Mouse (Mus musculus) limb, embryonic 10.5 days (tissue): ENCODE measurements around the gene Slc38a2. TPM values are rescaled to one million over a fixed set of nuclear protein-coding genes. Genes with fewer than 3 reads are reported as not detected.

ENCODE experiments used
- DNase-seq: peaks from one replicate; pipeline ENCODE4 v3.0.0-alpha.2; 2017; ENCODE audit warnings: low spot score
- H3K27ac ChIP-seq: fragments of 300-500 bp; sonication (generic); 2 replicates; pipeline ENCODE4 v1.5.1; 2016; ENCODE audit warnings: mild to moderate bottlenecking
- H3K27me3 ChIP-seq: fragments of 300-500 bp; sonication (generic); 2 replicates; pipeline ENCODE4 v1.6.1; 2016; ENCODE audit warnings: low read depth, mild to moderate bottlenecking; ENCODE audit not compliant: poor library complexity, severe bottlenecking
- H3K36me3 ChIP-seq: fragments of 300-500 bp; sonication (generic); 2 replicates; pipeline ENCODE4 v1.6.1; 2016; ENCODE audit warnings: mild to moderate bottlenecking, moderate library complexity
- H3K4me1 ChIP-seq: fragments of 300-500 bp; sonication (generic); 2 replicates; pipeline ENCODE4 v1.6.1; 2016
- H3K4me3 ChIP-seq: fragments of 300-500 bp; sonication (generic); 2 replicates; pipeline ENCODE4 v1.5.1; 2016; ENCODE audit warnings: mild to moderate bottlenecking, moderate library complexity
- H3K9me3 ChIP-seq: fragments of 300-500 bp; sonication (generic); replicated peaks from 2 replicates; pipeline ENCODE4 v1.6.1; 2016; ENCODE audit warnings: mild to moderate bottlenecking
- WGBS: fragments of 180-500 bp; shearing (Covaris S2); methylation state at CpG from one replicate; pipeline ENCODE4 v1.1.7; 2016; 5-methylcytosine and 5-hydroxymethylcytosine counted together
- polyA plus RNA-seq: library from polyadenylated mRNA; unstranded; fragments of >200 nt; fragmentation: Nextera tagmentation; extraction: Ambion mirVana; gene quantifications from 2 replicates; pipeline ENCODE4 v1.2.1, GENCODE M21; 2016

The Slc38a2 gene
- polyA plus RNA-seq, result 173 and 198 TPM in 2 replicates

DNA sequence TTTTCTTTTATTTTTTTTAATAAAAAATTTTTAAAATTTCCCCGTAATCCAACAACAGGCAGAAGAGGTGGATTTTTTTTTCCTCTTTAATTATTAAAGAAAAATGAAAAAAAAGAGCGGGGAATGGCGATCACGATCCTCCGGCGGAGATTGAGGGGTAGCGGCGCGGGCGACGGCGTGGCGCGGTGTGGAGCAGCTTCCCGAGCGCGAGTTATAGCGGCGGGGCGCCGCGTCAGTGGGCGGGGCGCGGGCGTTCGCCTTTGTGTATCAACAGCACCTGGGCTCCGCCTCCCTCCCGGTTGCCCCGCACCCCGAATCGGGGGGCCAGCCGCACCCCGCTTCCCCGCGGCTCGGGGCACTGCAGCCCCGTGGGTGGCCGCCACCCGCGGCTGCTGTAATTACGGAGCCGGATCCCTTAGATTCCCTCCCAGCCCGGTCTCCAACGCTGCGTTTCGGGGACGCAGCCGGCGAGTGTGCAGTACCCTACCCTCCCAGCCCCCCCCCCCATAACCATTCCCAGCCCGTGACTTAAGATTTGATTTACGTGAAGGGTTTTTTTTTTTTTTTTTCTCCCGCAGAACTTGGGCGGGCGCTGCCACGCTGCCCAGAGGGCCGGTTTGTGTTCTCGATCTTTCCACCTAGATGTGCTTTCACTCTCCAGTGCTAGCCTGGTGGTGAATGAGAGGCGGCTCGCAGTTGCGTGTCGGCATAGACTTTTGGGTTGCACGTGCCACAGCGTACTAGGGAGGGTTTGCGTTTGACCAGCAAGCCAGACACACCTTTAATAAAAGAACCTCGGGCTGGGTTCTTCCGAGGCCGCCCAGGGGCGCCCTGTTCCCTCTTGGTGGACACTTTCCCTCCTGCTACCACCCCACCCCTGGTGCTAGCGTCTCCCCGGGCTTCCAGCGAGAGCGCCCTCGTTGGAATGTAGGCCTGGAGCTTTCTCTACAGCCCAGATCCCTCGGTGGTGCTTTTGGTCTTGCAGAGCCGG, at the start of gene Slc38a2:
Gene Slc38a2, minus strand, starts transcription at position 210 of the 991 bp plus-strand sequence.
- Histone ChIP-seq H3K27ac (peak within 1 kb of the TSS; percentile 99), H3K36me3 (peaks cover 39% of the 10 kb centered on the region), H3K4me3 (peak within 1 kb of the TSS; percentile 74), H3K9me3 (no peaks in the 10 kb centered on the region), H3K4me1 (peaks cover 29% of the 10 kb centered on the region), H3K27me3 (0 out of 2 replicates have a peak, but pooled peaks cover 3% of the 10 kb centered on the region)
- under 1% methylated on average over 76 of the region's 76 CpGs for WGBS
- DNase-seq, result peak; percentile 94

DNA sequence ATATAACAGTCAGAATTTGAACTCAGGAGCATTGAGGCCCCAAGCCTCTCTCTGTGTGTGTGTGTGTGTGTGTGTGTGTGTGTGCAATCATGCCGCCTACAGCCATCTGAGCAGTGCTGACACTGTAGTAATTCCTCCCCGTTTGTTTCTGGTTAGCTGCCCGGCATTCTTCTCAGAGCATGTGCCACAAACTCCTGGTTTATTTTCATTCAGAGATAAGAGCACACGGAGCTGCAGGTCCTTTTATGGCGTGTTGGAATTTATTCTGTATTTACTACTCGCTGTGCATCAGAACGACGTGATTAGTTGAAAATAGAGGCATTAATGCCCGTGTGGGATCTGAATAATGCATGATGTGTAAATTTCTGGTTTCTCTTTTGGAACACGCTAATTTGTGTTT, 49.6 kb upstream of the Slc38a2 start:
- 89% methylated on average over 10 of the region's 10 CpGs for WGBS
- no peaks in the 10 kb centered on the region for H3K27me3 ChIP-seq
- H3K27ac ChIP-seq, result no peak overlapping the region
- no peak overlapping the region for H3K4me3 ChIP-seq
- H3K36me3 ChIP-seq, result no peaks in the 10 kb centered on the region
- no peak for DNase-seq
- H3K9me3 ChIP-seq, result no peaks in the 10 kb centered on the region
- H3K4me1 ChIP-seq, result peaks cover 4% of the 10 kb centered on the region; the same call in 1 of the 2 replicates

DNA sequence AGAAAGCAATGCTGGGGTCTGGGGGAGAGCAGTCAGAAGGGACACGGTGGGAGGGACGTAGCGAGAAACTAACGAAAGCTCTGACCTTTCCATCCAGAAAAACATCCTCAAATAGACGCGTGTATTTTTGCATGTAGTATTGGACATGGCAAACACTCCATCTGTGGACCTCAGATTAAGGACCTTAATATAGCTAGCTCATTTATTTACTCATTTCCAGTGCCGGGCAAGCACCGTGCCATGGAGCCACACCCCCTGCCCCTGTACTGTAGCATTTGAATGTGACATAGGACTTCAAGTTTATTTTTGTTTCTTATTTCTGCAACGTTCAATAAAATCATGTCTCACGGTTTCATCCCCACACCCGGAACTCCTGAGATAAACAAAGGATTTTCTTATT, 48.0 kb upstream of the Slc38a2 start:
- H3K4me3 ChIP-seq, result no peak overlapping the region
- no peaks in the 10 kb centered on the region for H3K27me3 ChIP-seq
- no peaks in the 10 kb centered on the region for H3K9me3 ChIP-seq
- no peak for DNase-seq
- WGBS, result 92% methylated on average over 11 of the region's 11 CpGs
- peaks cover 15% of the 10 kb centered on the region; the same call in 1 of the 2 replicates for H3K4me1 ChIP-seq
- H3K27ac ChIP-seq, result no peak overlapping the region
- H3K36me3 ChIP-seq, result no peaks in the 10 kb centered on the region

DNA sequence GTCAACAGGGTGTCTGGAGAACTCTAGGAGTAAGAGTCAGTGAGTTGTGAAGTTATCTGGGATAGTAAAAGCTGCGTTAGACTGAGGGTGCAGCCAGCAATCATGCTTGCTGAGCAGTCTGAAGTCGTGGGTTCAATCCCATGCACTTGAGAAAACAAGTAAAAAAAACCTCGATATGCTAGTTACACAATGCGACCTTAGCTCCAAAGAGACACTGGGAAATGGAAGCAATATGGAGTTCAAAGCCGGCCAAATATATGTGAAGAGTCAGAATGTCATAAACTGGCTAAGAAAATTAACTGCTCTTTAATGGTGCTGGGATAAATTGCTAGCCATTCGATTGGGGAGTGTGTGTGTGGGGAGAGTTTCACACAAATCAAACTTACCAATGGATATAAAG, 47.5 kb upstream of the Slc38a2 start:
- no peaks in the 10 kb centered on the region for H3K9me3 ChIP-seq
- H3K27ac ChIP-seq, result no peak overlapping the region
- H3K27me3 ChIP-seq, result no peaks in the 10 kb centered on the region
- H3K36me3 ChIP-seq, result no peaks in the 10 kb centered on the region
- 90% methylated on average over 6 of the region's 6 CpGs for WGBS
- no peak for DNase-seq
- H3K4me1 ChIP-seq, result peaks cover 15% of the 10 kb centered on the region; the same call in 1 of the 2 replicates
- H3K4me3 ChIP-seq, result no peak overlapping the region

DNA sequence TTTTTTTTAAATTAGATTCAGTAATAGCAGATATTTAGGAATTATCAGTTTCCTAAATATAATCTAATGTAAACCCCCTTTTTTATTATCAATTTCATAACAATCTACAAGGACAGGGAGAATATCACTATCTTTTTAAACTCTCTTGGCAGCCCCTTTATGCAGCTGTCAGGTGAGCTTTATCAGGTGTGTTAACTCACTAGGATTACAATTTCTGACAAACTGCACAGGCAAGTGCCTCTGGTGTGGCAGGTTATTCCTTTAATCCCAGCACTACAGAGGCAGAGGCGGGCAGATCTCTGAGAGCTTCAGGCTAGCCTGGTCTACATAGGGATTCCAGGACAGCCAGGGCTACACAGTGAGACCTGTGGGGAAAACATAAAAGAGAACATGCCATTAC, 45.8 kb upstream of the Slc38a2 start:
- H3K4me1 ChIP-seq, result peaks cover 15% of the 10 kb centered on the region; the same call in 1 of the 2 replicates
- 94% methylated on average over 1 of the region's 1 CpGs for WGBS
- no peak overlapping the region for H3K27ac ChIP-seq
- no peaks in the 10 kb centered on the region for H3K36me3 ChIP-seq
- H3K27me3 ChIP-seq, result no peaks in the 10 kb centered on the region
- DNase-seq, result no peak
- no peaks in the 10 kb centered on the region for H3K9me3 ChIP-seq
- H3K4me3 ChIP-seq, result no peak overlapping the region

DNA sequence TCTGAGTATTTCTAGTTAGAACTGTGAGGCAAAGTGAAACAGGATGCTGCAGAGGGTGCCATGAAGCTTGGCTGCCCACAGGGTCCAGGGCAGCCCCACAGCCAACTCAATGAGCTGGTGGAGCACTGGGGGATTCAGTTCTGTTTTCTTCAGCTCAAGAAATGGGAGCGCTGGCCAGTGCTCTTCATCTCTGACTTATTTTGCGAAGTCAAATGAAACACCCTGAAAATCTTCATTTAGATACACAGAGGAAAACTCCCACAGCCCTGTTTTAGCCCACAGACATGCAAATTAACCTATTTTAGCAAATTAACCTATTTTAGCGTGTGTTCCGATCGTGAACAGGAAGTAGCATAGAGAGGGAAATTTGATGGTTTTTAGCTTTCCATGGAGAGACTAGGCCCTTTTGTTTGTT, 45.4 kb upstream of the Slc38a2 start:
- WGBS, result 95% methylated on average over 5 of the region's 5 CpGs
- no peaks in the 10 kb centered on the region for H3K36me3 ChIP-seq
- H3K4me3 ChIP-seq, result no peak overlapping the region
- no peaks in the 10 kb centered on the region for H3K9me3 ChIP-seq
- H3K4me1 ChIP-seq, result peaks cover 15% of the 10 kb centered on the region; the same call in 1 of the 2 replicates
- no peak overlapping the region for H3K27ac ChIP-seq
- DNase-seq, result no peak
- no peaks in the 10 kb centered on the region for H3K27me3 ChIP-seq

DNA sequence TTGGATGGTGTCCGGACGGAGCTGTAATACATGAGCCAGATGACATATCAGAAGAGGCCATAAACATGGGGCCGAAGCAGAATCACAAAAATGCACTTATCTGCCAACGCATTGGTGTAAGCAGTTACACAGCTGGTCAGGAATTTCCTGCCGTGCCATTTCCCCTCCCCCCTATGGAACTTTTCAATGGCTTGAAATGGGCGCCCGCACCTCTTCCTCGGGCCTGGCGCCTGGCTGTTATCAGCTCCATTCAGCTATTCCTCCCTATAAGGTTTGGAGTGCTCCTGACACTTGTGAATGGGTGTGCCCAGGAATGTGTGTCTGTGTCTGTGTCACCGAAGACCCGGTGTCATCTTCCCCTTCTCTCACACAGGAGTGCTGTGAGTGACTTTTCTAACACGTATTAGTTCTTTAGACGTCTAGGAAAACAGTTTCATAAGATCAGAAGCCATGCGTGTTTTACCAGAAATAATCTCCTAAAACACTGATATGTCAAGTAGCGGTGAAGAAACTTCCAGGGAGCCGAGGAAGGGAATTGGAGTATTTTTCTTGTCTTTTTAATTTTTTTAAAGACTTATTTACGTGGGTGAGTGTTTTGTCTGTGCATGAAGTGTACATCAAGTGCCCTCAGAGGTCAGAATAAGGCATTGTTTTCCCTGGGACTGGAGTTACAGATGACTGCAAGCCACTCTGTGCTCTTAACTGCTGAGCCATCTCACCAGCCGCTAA, 44.8 kb upstream of the Slc38a2 start:
- WGBS, result 80% methylated on average over 18 of the region's 18 CpGs
- Histone ChIP-seq H3K4me1 (peaks cover 15% of the 10 kb centered on the region; the same call in 1 of the 2 replicates), H3K27me3 (no peaks in the 10 kb centered on the region), H3K4me3 (no peak overlapping the region), H3K9me3 (no peaks in the 10 kb centered on the region), H3K27ac (no peak overlapping the region), H3K36me3 (no peaks in the 10 kb centered on the region)
- DNase-seq, result no peak

DNA sequence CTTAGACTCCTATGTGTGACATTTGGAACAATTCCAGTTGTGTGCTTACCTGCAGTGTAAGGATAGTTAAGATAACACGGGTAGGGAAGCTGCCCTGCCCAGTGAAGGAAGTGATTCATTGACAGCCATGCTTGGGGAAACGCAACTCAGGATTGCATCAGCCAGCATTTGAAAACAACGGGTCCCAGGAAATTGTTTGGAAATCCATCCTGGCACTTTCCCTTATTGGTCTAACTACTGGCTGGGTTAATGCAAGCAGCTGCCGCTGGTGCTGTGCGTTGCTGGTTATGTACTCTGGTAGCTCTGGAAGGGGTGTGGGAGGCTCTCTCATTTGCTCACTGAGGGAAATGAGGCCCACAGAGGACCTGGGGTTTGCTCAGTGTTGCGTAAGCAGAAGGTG, 43.7 kb upstream of the Slc38a2 start:
- Histone ChIP-seq H3K27ac (0 out of 2 replicates have a peak overlapping the region, but pooled peaks have one; percentile 43), H3K4me1 (peaks cover 15% of the 10 kb centered on the region; the same call in 1 of the 2 replicates), H3K27me3 (no peaks in the 10 kb centered on the region), H3K9me3 (no peaks in the 10 kb centered on the region), H3K4me3 (no peak overlapping the region), H3K36me3 (no peaks in the 10 kb centered on the region)
- no peak for DNase-seq
- 88% methylated on average over 6 of the region's 6 CpGs for WGBS

DNA sequence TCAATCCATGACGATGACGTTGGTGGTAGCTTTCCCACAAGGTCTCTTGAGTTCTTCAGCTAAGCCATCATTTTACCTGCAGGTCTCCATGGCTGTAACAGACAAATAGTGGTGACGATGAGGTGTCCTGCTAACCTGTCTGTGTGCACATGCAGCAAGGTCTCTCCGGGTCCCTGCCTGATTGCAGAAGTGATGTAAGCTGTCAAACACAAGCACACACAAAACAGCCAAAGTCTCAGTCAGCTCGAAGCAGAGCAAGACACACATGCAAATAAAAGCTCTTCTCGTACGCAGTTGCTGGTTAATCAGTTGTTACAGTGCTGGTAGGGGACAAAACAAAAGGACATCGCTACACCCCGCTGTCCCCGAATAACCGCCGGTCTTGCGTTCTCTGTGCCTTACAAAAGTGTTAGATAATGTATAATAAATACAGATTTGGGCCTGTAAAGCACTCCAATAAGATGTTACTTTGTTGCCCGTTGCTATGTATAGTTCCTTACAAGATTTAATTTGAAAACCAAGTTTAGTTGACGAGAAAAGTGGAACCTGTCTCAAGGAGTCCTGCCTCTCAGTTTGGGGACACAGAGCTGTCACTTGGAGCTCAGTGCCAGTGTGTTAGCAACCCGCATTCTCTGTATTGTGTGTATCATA, 43.2 kb upstream of the Slc38a2 start:
- 91% methylated on average over 16 of the region's 16 CpGs for WGBS
- 0 out of 2 replicates have a peak overlapping the region, but pooled peaks have one; percentile 43 for H3K27ac ChIP-seq
- H3K4me3 ChIP-seq, result no peak overlapping the region

DNA sequence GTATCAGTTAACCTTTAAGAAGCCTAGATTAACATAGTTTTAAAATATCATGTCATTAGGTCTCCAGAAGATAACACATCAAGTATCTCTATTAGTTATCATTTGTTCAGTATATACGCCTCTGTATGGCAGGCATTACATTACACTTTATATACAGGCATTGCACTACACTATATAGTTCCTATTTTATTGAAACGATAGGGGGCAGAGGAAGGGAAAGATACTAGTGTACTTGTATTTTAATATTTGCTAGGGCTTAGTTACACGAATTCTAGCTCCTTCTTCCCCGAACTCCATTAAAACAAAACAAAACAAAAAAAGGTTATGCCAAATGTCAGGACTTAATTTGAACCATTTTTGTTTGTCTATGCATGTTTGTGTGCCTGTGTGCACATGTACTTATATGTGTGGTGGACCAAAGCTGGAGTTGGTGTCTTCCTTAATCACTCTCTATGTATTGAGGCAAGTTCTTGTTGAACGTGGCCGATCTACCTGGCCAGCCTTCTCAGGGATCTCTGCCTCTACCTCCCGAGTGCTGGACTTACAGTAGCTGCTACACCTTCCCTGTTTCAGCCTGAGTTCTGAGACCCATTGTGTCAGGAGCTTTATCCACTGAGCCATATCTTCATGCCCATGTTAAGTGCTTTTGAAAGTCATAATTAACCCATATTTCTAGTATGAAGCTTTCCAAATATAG, 41.5 kb upstream of the Slc38a2 start:
- DNase-seq, result no peak
- H3K4me3 ChIP-seq, result no peak overlapping the region
- peaks cover 20% of the 10 kb centered on the region for H3K4me1 ChIP-seq
- no peaks in the 10 kb centered on the region for H3K9me3 ChIP-seq
- WGBS, result 89% methylated on average over 7 of the region's 7 CpGs
- no peaks in the 10 kb centered on the region for H3K27me3 ChIP-seq
- H3K36me3 ChIP-seq, result no peaks in the 10 kb centered on the region
- H3K27ac ChIP-seq, result no peak overlapping the region

More for the DNA sequence above, 43.2 kb upstream of the Slc38a2 start:
- Histone ChIP-seq H3K27me3 (no peaks in the 10 kb centered on the region), H3K9me3 (no peaks in the 10 kb centered on the region), H3K36me3 (no peaks in the 10 kb centered on the region), H3K4me1 (peaks cover 15% of the 10 kb centered on the region; the same call in 1 of the 2 replicates)
- no peak for DNase-seq

DNA sequence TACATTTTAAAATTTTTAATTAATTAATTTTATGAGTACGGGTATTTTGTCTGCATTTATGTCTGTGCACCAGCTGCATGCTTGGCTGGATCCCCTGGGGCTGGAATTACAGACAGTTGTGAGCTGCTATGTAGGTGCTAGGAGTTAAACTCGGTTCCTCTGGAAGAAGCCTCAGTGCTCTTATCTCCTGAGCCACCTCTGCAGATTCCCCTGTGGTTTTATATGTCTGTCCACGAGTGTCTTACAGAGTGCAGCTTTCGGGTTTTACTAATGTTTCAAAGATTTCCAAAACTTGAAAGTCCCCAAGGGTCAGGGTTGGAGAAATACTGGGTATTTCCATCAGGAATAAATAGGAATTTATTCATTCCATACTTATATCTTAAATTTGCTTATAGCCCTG, 40.6 kb upstream of the Slc38a2 start:
- Histone ChIP-seq H3K27me3 (no peaks in the 10 kb centered on the region), H3K4me3 (no peak overlapping the region), H3K36me3 (no peaks in the 10 kb centered on the region), H3K27ac (no peak overlapping the region), H3K9me3 (no peaks in the 10 kb centered on the region), H3K4me1 (peaks cover 23% of the 10 kb centered on the region)
- 82% methylated on average over 4 of the region's 4 CpGs for WGBS
- DNase-seq, result no peak
